Mouse (Mus musculus): ENCODE measurements around the gene Prss22.
"Not testable (repeated sequence)": the region's sequence is repeated elsewhere in the genome, so short reads cannot be mapped to it uniquely, and the experiment has no call there.

The Prss22 gene

GRCm38 (mm10) chr17:23995421-23995820, 2.5 kb downstream of the Prss22 start:
- DNase-seq (ENCODE audit: low spot score in 2 of 2): no peak

GRCm38 (mm10) chr17:23994667-23995066, 3.2 kb downstream of the Prss22 start:
- peak in 1 of 2 experiments; percentile 27 for DNase-seq (ENCODE audit: low spot score in 2 of 2)

GRCm38 (mm10) chr17:23993559-23994428, 4.1 kb downstream of the Prss22 start:
- DNase-seq (ENCODE audit: low spot score in 2 of 2): peak; percentile 93 to 96

GRCm38 (mm10) chr17:23992789-23993553, 4.9 kb downstream of the Prss22 start:
- DNase-seq (ENCODE audit: low spot score in 2 of 2): no peak

DNA sequence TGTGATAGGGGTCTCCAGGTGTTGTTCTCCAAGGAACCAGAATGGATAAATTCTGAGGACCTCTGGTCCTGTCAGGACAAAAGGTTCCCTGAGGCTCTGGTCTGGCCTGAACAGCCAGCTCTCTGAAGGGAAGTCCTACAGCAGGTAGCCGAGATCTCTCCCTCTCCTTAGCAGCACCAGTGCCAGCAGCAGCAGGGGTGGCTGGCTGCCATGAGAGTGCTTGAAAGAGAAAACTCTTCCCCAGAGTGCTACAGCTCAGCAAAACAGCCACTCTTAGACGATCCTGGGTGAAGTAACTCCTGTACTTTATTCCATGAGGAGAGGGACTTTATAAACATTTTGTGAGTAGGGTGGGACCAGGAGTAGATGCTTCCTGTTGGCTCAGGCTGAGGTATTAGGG, 8.1 kb downstream of the Prss22 start:
- DNase-seq (ENCODE audit: low spot score in 2 of 2): no peak

DNA sequence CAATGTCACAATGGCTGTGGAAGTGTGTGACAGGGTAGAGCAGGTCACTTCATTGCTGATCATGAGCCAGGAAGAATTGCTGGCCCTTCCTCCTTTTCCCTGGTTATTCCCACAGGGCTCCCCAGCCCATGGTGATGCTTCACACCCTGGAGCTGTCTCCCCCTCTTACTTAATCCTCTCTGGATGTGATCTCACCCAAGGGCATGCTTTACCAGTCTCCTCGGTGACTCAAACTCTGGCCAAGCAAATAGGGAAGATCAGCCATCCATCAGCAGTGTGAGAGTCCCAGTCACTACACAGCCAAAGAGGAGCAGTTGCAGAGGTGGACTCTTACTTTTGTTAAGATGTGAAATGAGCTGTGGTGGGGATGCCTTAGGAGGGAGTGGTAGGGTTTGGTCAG, 12.9 kb downstream of the Prss22 start:
- no peak for DNase-seq (ENCODE audit: low spot score in 2 of 2)

GRCm38 (mm10) chr17:23982912-23983311, 15.0 kb downstream of the Prss22 start:
- DNase-seq (ENCODE audit: low spot score in 2 of 2): no peak

- DNase-seq (ENCODE audit: low spot score in 2 of 2): no peak
Observed at GRCm38 (mm10) chr17:23980297-23980909, 17.5 kb downstream of the Prss22 start, which contains the start of gene Prss30. Prss30 (minus strand) TSS chr17:23980566.

- DNase-seq (ENCODE audit: low spot score in 2 of 2): no peak
Observed at GRCm38 (mm10) chr17:23979471-23979870, 18.4 kb downstream of the Prss22 start.

GRCm38 (mm10) chr17:23976665-23977064, 21.2 kb downstream of the Prss22 start:
- no peak for DNase-seq (ENCODE audit: low spot score in 2 of 2)

GRCm38 (mm10) chr17:23971315-23971714, 26.6 kb downstream of the Prss22 start:
- DNase-seq (ENCODE audit: low spot score in 2 of 2): no peak

DNA sequence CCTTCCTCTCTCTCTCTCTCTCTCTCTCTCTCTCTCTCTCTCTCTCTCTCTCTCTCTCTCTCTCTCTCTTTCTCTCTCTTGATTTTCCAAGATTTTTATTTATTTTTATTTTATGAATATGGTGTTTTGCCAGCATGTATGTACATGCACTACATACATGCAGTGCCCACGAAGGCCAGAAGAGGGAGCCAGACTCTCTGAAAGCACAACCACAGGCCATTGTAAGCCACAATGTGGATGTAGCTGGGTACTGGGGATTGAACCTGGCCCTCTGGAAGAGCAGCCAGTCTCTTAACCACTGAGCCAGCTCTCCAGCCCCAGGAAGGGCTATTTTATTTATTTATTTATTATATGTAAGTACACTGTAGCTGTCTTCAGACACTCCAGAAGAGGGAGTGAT, 28.7 kb downstream of the Prss22 start:
- DNase-seq (ENCODE audit: low spot score in 2 of 2): peak; percentile 71 to 86

- no peak for DNase-seq (ENCODE audit: low spot score in 2 of 2)
Observed at GRCm38 (mm10) chr17:23968780-23969179, 29.1 kb downstream of the Prss22 start.

- no peak for DNase-seq (ENCODE audit: low spot score in 2 of 2)
Observed at GRCm38 (mm10) chr17:23966658-23967401, 31.1 kb downstream of the Prss22 start.

DNA sequence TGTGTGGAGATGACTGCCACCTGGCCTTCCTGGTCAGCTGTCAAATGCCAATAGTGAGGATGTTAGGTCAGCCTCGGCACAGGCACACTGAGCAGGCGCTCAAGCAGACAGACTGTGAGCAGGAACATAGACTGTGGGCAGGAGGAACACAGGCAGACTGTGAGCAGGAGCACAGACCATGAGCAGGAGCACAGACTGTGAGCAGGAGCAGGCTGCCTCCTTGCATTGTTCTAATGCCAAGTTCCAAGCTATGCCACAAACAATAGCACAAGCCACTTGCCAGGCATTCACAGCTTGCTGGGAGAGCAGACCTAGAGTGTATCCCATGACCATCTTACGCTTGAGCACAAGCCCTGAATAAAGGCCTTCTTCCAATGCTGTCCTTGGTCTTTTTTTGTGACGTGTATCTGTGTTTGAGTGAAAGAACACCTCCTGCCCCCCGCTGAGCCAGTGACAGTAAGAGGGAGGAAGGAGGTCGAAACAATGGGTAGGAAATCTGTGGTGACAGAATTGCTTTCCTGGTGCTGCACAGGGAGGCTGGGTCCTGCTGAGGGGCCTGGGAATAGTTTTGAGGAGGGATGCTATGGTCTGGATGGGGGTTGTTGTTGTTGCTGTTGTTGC, 32.0 kb downstream of the Prss22 start:
- no peak for DNase-seq (ENCODE audit: low spot score in 2 of 2)

GRCm38 (mm10) chr17:23961573-23962122, 36.3 kb downstream of the Prss22 start:
- no peak for DNase-seq (ENCODE audit: low spot score in 2 of 2)

GRCm38 (mm10) chr17:23960084-23960738, 37.7 kb downstream of the Prss22 start:
- DNase-seq (ENCODE audit: low spot score in 2 of 2): peak; percentile 76 to 91

DNA sequence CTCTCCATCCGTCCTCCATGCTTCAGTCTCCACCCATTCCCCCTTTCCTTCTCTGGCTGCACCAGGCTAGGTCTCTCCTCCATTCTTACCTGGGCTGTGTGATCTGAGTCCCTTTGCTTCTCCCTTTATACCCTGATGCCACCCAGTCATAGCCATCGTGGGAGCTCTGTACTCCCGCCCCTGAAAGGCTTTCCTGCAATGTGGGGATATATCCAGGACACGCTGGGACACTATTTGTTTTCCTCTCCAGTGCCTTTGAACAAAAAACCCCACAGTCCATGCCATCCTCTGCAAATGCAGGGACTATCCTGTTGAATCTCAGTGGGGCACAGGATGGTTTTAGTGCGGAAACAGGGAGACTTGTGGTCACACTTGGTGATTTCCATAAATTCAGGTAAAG, 42.7 kb downstream of the Prss22 start, which contains the start of gene Sbpl:
Gene Sbpl, minus strand, starts transcription at position 101 of the 400 bp plus-strand sequence.
- DNase-seq (ENCODE audit: low spot score in 2 of 2): no peak

DNA sequence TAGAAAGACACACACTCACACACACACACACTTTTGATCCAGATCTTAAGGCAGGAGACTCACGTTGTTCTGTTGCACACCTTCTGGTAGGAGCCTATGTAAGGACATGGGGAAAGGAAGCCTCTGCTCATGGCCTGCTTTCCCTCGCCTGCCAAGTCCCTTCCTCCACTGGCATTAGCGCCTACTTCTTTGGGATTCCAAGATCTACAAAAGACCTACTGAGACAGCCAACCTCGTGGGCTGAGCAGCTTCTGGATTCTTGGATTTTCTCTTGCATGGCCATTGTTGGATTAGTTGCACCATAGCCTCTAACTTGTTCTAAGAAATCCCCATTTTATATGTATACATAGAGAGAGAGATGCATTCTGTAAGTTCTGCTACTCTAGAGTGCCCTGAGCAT, 47.1 kb downstream of the Prss22 start:
- DNase-seq (ENCODE audit: low spot score in 2 of 2): not testable (repeated sequence)

- DNase-seq (ENCODE audit: low spot score in 2 of 2): no peak
Observed at GRCm38 (mm10) chr17:23949068-23949467, 48.8 kb downstream of the Prss22 start.

Data from frontal cortex, postnatal 36 days (tissue).